Mouse (Mus musculus) B cell, adult 2 months (primary cell): Measurements from ENCODE around the gene Irak3.
A peak's percentile ranks its signal among the peaks of the same experiment; 100 is the strongest.
"Not testable (repeated sequence)": the region's sequence is repeated elsewhere in the genome, so short reads cannot be mapped to it uniquely, and the experiment has no call there.

Experiments used
- DNase-seq, 2 experiments: peaks; one replicate each; pipeline ENCODE4 v3.0.0; 2022

Gene Irak3

GRCm38 (mm10) chr10:120201961-120202402 is at the start of gene Irak3:
Irak3 (minus strand) TSS chr10:120202130.
- peak; percentile 94 for DNase-seq

DNA sequence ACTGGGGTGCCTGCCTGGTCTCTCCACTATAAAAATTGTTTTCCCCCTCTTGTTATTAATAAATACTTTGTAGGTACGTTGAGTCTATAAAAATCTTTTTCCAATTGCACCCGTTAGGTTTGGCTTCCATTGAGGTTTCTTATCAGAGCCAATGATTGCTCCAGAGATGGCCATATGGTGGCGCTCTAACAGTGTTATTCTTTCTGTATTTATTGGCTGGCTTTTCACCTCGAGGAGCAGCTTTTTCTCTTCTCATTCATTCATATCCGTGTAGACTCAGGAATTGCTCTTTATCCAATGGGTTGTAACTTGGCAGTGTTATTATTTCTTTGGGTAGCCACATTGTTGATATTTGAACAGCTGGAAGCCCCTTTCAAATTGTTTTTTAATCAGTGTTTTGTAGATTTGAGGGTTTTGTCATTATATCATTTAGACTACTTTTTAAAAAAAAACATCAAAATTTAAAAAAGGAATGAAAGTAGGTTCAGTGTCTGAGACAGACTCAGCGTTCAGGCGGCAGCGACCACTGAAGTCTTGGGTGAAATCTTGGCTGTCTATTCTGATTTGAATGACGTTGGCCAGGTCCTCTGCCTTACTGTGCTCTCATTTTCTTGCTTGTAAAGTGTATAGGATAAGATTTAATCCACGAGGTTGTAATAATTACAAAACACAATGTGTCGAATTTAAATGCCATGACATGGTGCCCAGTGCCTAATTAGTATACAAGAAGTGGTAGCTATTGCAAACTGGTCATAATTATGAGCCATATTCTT is 49.2 kb upstream of the Irak3 start:
- DNase-seq = no peak

GRCm38 (mm10) chr10:120246994-120247750 is 45.2 kb upstream of the Irak3 start:
- peak; percentile 70 to 77 for DNase-seq

DNA sequence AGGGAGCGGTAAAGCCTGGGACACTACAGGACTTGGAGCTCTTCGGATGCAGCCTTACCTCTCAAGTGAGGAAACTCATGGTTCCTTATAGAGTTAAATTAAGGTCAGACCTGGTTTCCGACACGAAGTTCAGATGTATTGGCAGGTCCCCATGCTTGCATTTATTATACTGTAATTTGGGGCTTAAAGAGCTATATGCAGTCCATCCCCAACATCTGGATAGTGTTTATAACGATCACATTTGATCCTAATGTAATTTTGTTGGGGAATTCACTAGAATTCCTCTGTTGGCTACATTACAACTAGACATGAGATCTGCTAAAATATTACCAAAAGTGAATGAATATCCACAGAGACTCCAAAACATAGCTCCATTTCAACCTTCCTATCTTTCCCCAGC is 43.8 kb upstream of the Irak3 start:
- DNase-seq = no peak

DNA sequence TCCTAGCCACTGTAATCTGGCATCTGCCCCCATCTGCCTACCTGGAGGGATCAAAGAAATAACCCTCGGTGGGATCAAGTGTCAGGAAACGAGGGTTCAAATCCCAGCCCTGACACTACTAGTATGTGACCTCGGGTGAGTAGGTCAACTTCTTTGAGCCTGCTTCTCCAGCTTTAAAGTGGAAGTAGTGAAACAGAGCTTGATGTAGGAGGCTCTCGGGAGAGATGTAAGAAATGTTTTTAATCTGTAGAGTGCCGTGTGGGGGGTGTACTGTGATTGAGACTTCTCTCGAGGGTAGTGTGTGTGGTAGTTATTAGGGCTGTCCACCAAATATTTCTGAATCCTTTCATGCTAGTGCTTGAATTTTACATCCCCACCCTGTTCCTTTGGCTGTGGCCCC is 40.5 kb upstream of the Irak3 start:
- DNase-seq = no peak

GRCm38 (mm10) chr10:120239476-120239875 is 37.5 kb upstream of the Irak3 start:
- DNase-seq = no peak

DNA sequence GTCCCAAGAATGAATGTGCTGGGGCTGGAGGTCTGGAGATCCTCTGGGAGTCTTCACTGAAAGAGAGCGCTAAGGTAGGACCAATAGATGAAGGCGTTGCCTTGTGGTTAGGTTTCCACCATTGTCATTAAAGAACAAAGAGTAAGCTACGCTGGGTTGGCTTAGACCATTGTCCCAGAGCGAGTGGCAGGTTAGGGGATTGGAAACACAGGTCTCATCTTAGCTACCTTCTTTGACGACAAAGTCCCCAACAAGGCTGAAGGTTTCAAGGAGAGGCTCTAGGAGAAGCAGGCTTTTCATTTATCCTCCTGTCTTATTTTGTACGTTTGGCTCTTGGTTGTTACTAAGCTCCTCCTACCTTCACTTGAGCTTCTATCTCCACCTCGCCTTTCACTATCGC is 36.3 kb upstream of the Irak3 start:
- DNase-seq = no peak

- DNase-seq = no peak
These were observed 34.9 kb upstream of the Irak3 start for GRCm38 (mm10) chr10:120236855-120237254.

GRCm38 (mm10) chr10:120233655-120234367 is 31.9 kb upstream of the Irak3 start:
- peak; percentile 65 to 69 for DNase-seq

- peak; percentile 90 to 91 for DNase-seq
These were observed 29.8 kb upstream of the Irak3 start for GRCm38 (mm10) chr10:120231718-120232117.

DNA sequence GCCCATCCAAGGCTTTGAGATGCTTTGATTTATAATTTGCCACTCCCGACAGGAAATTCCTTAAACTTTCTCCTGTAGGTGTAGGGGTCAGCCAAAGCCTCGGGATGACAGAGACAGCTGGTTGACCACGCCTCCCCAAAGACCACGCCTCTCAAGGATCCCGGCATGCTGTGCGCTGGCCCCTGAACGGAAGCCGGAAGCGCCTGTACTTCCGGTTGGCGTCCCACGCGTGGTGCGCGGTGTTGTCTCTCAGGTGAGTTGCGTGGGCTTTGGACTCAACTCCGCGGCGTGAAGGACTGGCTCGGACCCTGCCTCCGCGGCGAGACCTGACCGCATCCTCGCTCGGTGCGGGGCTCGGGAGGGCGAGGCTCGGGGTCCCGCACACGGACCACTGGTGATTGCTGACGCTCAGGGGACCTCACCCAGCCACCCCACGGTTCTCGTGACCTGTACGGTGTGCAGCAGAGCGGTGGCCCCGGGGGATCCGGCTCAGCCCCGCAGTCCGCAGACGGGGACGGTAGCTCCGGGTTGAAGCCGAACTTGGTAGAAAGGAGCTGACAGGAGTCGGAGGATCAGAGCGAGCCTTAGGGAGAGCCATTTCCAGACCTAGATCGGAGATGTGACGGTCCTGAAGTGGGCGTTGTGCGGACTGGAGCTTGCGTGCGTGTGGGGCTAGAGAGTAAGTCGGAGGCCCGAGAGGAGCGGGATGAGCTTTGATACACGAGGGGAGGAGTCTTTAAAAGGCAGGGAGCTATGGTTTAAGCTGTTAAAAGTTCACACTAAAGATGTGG is 25.1 kb upstream of the Irak3 start, which contains the start of gene Llph:
TSS of gene Llph (plus strand) at position 200 of the 791 bp plus-strand sequence.
- peak; percentile 92 to 93 for DNase-seq

- DNase-seq = no peak
These were observed 18.8 kb upstream of the Irak3 start for GRCm38 (mm10) chr10:120220776-120221175.

DNA sequence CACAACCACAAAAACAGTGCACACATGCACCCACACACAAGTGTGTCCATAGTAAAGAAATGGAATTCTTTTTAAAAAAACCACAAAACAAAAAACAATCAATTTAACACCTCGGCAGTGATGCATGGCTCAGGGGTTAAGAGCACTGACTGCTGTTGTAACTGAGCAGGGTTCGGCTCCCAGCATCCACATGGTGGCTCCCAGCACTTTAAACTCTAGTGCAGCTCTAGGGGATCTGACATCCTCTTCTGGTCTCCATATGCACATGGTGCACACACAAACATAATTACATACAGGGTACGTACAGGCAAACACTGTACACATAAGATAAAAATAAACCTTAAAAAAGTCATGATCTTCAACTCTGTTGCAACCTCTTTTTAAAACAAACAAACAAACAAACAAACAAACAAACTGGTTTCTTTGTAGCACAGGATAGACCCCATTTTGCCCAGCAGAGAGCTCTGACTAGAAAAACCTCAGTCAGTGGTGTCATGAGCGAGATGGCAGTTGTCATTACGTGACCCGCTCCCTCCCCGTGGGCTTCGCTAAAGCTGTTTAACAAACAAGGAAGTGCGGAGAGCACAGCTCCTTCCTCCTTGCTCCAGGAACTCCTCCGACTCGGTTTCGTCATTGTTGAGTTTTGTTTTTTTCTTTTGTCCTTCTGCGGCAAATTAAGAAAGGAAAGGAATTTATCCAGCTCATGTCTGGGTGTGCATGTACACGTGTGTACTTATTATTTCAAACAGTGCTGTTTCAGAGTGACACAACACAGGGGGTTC is 17.8 kb upstream of the Irak3 start:
- DNase-seq = peak; percentile 44 to 45

GRCm38 (mm10) chr10:120218996-120219395 is 17.1 kb upstream of the Irak3 start:
- DNase-seq = no peak

DNA sequence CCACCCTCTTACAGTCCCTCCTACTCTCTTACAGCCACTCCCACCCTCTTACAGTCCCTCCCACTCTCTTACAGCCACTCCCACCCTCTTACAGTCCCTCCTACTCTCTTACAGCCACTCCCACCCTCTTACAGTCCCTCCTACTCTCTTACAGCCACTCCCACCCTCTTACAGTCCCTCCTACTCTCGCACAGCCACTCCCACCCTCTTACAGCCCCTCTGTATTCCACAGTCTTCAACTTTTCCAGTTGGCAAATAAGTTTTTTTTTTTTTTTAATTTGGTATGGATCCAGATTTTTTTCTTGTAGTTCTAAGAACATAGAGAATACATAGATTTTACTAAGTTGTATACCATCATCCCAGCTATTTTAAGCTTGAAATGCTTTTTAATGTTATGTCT is 15.2 kb upstream of the Irak3 start:
- DNase-seq = not testable (repeated sequence)

DNA sequence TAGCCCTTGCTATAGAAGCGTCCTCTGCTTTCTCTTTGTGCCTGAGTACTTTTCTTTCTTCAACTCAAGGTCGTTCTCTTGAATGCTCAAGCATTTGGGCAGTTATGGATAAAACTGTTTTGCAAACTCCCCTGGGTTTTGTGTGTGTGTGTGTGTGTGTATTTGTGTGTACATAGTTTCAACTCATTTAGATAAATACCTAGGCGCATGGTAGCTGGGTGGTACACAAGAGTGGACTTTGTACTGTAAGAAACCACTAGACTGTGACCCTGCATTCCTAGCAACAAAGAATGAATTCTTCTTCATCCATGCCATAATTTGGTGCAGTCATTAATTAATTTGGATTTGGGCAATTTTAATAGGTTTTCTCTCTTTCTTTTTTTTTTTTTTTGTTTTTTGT is 8.2 kb upstream of the Irak3 start:
- DNase-seq = no peak

DNA sequence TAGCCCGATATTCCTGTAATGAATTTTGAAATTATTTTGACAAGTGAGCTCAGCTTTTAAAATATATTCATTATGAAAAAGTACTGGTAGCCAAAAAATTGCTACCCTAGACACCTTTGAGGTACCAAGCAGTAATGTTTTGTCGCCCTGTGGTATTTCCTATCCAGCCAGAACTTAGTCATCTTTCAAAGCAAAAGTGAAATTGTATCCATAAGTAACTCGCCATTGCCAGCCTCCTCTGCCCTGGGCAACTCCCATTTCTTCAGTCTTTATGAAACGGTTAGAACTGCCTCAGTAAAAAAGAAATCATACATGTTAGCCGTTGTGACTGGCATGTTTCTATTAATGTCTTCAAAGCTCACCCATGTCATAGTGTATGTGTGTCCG is 7.6 kb upstream of the Irak3 start:
- peak; percentile 32 to 46 for DNase-seq

DNA sequence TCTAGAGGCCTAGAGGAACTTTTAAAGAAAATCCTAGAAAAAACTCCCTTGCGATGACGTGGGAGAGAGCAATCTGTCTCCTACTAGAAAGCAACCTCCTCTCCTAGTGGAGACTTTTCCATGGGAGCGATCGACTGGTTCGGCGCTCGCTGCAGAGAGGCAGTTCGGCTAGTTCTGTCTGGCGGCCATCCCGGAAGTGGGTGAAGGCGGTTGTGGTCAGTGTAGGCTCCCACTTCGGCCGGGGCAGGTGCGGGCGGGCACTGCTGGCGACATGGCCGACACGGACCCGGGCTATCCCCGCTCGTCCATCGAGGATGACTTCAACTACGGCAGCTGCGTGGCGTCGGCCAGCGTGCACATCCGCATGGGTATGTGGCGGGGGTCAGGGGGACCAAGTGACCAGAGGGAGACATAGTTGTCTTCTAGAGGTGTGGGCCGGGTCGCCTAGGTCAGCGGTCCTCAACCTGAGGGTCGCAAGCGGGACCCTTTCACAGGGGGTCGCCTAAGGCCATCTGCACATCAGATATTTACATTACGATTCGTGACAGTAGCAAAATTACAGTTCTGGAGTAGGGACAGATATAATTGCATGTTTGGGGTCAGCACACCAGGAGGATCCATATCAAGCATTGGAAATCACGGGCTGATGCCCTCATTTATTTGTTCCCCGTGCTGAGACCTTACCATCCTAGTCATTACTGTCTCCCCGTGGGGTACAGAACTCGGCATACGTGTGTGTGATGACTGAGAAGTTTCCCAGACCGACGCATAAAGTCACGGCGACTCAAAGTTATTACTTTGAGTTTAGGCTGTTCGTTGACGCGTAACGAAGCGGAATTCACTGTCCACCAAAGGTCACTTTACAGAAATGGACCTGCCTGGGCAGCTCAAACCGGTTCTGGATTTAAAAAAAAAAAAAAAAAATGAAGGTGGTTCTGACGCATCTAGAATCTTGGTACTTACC is 6.9 kb upstream of the Irak3 start:
- peak; percentile 59 to 67 for DNase-seq

DNA sequence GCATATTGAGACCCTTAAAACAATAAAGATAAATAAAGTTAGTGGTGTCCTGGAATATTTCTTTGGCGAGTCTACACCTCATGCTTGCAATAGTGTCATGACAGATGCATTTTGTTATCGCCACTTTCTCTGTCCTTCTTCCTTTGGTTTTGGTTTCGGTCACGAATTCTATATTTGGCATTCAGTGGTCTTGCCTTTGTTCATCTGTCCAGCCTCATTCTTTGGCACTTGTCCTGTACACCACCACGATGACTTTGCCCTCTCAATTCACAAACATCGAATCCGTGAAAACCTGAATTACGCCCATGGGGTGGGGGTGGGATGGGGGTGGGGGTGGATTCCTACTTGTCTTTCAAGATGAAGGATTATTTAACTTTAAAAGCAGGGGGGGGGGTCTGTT is 6.1 kb upstream of the Irak3 start:
- no peak for DNase-seq

DNA sequence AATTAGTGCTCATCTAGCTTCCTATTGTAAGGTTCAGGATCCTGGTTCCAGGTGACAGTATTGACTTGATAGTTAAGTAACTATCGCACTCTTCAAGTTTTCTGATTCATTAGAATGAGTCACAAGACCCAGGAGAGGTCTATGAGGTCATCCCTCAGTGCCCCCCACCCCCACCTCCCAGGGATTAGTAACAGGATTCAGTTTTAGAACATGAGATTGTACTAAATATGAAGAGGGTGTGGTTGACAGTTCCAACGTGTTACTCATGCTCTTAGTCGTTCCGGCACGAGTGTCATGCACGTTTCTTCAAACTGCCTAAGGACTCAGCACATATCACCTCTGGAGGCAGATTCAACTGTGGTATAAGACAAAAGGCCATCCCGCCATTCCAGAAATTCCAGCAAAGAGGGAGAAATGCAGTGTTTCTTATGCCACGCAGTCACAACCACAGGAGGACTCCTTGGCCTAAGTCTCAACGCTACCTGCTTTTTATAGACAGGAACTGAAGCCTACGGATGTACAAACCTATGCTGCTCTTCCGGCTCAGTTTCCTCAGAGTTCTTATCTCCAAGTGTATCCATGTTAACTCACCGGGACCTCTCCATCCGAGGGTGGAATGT is 2.8 kb upstream of the Irak3 start:
- no peak for DNase-seq
